Mouse (Mus musculus) bone marrow macrophage, adult 2 months (primary cell): ENCODE measurements around the gene Tctex1d1. TPM values are rescaled to one million over a fixed set of nuclear protein-coding genes. Genes with fewer than 3 reads are reported as not detected.

Experiments
- H3K27ac ChIP-seq: 2 replicates; pipeline ENCODE4 v1.5.1; 2012; ENCODE audit warnings: low read depth, low read length; ENCODE audit not compliant: insufficient read depth
- H3K4me1 ChIP-seq: 2 replicates; pipeline ENCODE4 v1.6.1; 2012; ENCODE audit warnings: low read length; ENCODE audit not compliant: control insufficient read depth, insufficient read depth
- H3K4me3 ChIP-seq: 2 replicates; pipeline ENCODE4 v1.5.1; 2012; ENCODE audit warnings: mild to moderate bottlenecking, low read length, moderate library complexity; ENCODE audit not compliant: insufficient read depth
- CTCF ChIP-seq: IDR thresholded peaks from 2 replicates; pipeline ENCODE4 v1.5.1; 2012; ENCODE audit warnings: low read depth, mild to moderate bottlenecking, low read length, moderate library complexity
- POLR2A ChIP-seq: IDR thresholded peaks from 2 replicates; pipeline ENCODE4 v1.6.1; 2012; ENCODE audit warnings: mild to moderate bottlenecking, low read depth, low read length, borderline replicate concordance
- polyA plus RNA-seq: library from polyadenylated mRNA; stranded (reverse); fragments of >200 nt; gene quantifications from 2 replicates; pipeline ENCODE4 v1.2.4, GENCODE M21; 2012; ENCODE audit not compliant: missing spikeins, insufficient read depth, insufficient read length

The Tctex1d1 gene
- polyA plus RNA-seq, 1 experiment: not detected

DNA sequence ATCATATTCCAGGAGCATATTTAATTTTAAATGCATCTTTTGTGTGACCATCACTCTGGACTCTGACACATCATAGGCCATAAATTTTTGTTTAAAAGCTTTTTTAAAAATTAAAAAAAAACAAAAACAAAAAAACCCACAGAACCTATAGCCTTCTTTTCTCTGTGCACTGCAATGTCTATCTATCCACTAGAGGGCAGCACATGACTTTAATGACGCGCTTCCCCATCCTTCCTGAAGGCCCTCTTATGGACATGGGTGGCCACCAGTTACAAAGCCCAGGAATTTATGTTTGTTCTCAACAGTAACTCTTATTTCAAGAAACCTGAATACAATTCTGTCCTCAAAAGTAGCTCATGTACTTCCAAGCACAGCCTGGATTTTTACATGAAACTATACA, 8.5 kb downstream of the Tctex1d1 start:
- TF ChIP-seq CTCF (peak; percentile 43), POLR2A (no peak)
- no peak overlapping the region for H3K4me3 ChIP-seq
- no peak overlapping the region for H3K27ac ChIP-seq
- no peaks in the 10 kb centered on the region for H3K4me1 ChIP-seq

DNA sequence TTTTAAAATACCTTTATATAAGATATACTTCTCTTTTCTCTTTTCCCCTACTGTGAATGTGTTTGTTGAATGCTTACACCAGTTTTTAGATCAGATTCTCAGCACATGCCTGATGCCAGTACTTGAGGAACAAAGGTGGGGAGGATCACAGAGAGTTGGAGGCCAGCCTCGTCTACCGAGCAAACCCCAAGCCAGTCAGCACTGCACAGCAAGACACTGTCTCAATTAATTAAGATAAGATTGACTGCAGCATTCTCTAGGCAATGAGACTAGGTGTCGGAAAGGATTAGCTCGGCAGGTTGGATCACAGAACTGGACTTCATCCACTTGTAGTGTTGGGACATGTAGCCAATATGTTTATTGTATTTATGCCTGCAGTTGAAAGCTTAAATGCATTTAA, 8.9 kb downstream of the Tctex1d1 start:
- TF ChIP-seq POLR2A (no peak), CTCF (no peak)
- Histone ChIP-seq H3K4me1 (no peaks in the 10 kb centered on the region), H3K4me3 (no peak overlapping the region), H3K27ac (no peak overlapping the region)

DNA sequence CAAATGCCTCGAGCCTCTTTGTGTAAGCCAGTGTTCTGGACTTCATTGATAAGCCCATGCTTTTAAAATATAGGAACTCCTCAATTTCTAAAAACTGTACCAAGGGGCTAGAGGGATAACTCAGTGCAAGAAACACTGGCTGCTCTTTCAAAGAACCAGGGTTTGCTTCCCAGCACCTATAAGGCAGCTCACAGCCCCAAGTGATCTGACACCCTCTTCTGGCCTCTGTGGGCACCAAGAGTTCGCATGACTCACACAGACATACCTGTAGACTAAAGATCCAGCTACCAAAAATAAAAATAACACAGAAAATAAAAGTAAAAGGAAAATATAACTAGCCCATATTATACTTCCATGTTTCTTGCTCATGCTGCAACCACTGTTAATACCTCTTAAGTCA, 9.3 kb downstream of the Tctex1d1 start:
- TF ChIP-seq POLR2A (no peak), CTCF (no peak)
- Histone ChIP-seq H3K27ac (no peak overlapping the region), H3K4me3 (no peak overlapping the region), H3K4me1 (no peaks in the 10 kb centered on the region)

DNA sequence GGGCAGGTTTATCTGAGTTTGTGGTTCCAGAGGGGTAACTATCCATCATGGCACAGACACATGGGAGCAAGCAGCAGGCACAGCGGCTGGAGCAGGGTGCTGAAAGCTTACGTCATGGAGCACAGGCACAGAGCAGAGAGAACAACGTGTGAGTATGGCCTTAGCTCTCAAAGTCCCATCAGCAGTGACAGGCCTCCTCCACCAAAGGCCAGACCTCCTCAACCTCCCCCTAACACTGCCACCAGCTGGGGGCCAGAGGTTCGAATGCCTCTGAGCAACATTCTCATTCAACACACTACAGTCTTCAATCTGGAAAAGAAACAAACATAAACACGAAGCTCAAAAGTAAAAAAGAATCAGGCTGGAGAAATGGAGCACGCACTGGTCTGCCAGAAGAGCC, 10.1 kb downstream of the Tctex1d1 start:
- Histone ChIP-seq H3K27ac (no peak overlapping the region), H3K4me1 (no peaks in the 10 kb centered on the region), H3K4me3 (no peak overlapping the region)
- no peak for TF ChIP-seq CTCF
- TF ChIP-seq POLR2A: no peak

DNA sequence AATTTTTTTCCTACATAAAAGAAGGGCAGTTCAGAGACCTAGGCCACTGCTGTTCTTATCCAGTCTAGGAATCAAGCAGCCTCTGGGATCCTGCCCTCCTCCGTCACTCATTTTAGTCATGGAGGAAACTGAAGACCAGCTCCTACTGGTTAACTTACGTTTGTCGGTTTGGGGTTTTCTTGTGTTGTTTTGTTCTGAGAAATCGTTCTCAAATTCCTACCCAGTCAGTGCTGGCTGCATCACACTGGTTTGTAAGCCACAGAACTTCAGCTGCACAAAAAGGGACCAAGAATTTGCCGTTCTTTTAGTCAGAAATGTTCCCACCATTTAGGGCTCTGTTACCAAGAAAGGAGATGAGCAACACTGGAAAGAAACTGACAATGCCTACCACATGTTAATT, 11.0 kb downstream of the Tctex1d1 start:
- no peak for TF ChIP-seq POLR2A
- no peak for TF ChIP-seq CTCF
- H3K27ac ChIP-seq: no peak overlapping the region

DNA sequence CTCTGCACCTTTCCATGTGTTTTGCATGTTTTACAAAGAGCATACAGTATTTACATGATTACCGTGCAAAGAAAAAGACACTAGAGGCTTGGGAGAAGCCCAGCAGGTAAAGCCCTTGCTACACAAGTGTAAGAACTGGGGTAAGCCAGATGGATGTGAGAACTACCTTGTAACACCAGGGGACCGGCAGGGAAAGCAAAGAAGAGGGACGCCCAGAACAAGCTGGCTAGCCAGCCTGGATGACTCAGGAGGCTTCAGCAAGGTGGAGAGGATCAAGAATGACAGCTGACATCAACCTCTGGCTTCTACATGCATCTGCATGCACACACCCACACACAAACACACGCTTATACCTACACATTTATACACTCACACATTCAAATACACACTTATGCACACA, 11.6 kb downstream of the Tctex1d1 start:
- H3K4me1 ChIP-seq: no peaks in the 10 kb centered on the region
- TF ChIP-seq POLR2A (no peak), CTCF (no peak)
- no peak overlapping the region for H3K27ac ChIP-seq
- no peak overlapping the region for H3K4me3 ChIP-seq

More for the DNA sequence above, 11.0 kb downstream of the Tctex1d1 start:
- no peak overlapping the region for H3K4me3 ChIP-seq
- no peaks in the 10 kb centered on the region for H3K4me1 ChIP-seq

DNA sequence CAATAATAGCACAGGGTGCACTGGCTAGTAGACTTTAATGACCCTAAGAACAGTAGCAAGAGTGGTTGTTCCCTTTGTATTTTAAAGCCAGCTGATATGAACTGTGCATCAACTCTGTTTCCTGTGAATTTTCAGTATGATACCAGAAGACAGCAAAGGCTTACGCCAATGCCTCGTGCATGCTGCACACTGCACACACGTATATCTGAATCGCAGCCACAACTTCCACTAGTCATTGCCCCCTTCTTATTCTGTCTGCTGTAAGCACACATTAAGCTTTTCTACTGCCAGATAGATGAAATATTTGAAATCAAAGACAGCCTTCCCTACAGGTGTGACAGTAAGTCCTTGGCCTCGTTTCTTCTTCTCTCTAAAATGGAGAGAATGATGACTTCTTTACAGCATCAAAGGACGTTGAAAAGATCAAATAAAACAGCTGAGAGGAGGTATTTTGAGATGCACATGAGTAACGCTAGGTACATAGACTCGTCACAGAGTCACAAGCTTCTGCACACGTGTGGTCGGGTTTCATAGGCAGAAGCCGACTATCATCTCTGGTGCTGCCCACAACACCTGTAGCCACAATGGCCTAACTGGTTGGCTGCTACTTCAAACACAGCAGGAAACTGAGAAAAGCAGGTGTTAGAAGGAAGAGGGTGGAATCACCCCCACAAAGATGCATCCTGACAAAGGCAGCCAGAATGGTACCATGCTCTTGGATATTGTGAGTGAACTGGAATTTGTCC, 12.4 kb downstream of the Tctex1d1 start:
- Histone ChIP-seq H3K27ac (no peak overlapping the region), H3K4me1 (no peaks in the 10 kb centered on the region), H3K4me3 (no peak overlapping the region)
- TF ChIP-seq POLR2A (no peak), CTCF (no peak)

DNA sequence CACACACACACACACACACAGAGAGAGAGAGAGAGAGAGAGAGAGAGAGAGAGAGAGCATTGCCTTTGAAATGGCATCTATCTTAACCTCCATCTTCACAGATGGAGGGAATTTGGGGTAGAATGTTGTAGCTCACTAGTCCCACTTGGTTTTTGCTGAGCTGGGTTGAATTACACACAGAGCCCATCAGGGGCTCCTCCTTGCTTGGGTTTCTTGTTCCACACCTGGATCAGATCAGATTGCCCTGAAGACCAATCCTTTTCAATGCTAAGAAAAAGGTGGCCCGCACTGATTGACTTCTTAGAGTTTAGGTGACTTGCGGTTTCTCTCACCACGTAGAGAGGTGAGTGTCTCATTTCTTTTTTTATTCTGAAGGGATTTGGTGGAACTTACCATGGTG, 13.3 kb downstream of the Tctex1d1 start:
- Histone ChIP-seq H3K4me3 (no peak overlapping the region), H3K4me1 (no peaks in the 10 kb centered on the region), H3K27ac (no peak overlapping the region)
- TF ChIP-seq POLR2A: no peak
- TF ChIP-seq CTCF: no peak

DNA sequence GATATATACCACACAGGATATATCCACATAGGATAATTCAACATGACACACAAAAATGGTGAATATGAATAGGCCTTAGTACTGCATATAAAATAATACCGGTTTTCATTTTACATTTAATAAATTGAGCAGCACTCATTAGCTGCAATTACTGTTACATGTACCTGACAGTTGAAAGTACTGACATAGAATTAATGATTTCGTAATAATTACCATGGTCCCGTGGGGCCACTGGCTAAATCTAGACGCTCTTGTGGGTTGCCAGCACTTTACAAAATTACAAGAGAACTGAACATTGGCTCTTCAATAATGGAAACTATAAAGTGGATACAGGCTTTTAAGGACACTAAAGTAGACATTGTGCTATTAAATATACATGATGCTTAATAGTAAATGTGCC, 26.3 kb downstream of the Tctex1d1 start:
- H3K4me3 ChIP-seq: no peak overlapping the region
- TF ChIP-seq CTCF (no peak), POLR2A (no peak)
- H3K27ac ChIP-seq: no peak overlapping the region
- H3K4me1 ChIP-seq: peaks cover 7% of the 10 kb centered on the region; the same call in 1 of the 2 replicates

DNA sequence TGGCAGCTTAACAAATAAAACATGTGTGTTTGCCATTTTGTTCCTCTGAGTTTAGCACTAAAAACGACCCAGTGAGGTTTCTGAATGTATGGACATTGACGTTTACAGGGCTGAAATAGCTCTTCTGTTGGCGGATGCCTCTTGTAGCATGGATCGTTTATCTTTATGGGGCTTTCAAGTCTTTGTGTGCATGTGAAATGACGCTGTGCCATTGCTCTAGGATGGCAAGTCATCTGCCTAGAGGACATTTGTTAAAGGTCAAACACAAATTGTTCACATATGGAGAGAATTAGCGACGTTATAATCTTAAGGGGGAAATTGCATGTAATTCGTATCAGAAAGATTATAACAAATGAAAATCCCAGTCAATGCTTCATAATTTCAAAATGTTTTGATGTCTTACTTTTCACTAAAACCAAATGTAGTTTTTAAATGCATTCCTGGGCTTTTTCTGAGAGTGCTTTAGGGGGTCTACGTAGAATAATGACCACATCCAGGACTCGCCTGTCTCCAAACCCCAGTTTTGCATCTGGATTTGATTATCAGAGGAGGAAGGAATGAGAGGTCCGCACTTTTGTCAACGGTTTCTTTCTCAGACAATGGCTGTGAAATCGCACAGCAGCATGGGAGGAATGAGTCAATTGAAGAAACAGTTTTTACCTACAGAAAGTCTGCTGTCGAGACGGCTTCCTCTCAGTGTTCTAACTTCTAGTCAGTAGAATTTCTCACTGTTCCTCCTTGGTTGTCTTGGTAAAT, 27.0 kb downstream of the Tctex1d1 start:
- Histone ChIP-seq H3K4me3 (no peak overlapping the region), H3K4me1 (peaks cover 7% of the 10 kb centered on the region; the same call in 1 of the 2 replicates), H3K27ac (no peak overlapping the region)
- TF ChIP-seq POLR2A: no peak
- no peak for TF ChIP-seq CTCF
